Comparison of ENCODE assay signal across 8 mouse cellular contexts in the genomic region with DNA sequence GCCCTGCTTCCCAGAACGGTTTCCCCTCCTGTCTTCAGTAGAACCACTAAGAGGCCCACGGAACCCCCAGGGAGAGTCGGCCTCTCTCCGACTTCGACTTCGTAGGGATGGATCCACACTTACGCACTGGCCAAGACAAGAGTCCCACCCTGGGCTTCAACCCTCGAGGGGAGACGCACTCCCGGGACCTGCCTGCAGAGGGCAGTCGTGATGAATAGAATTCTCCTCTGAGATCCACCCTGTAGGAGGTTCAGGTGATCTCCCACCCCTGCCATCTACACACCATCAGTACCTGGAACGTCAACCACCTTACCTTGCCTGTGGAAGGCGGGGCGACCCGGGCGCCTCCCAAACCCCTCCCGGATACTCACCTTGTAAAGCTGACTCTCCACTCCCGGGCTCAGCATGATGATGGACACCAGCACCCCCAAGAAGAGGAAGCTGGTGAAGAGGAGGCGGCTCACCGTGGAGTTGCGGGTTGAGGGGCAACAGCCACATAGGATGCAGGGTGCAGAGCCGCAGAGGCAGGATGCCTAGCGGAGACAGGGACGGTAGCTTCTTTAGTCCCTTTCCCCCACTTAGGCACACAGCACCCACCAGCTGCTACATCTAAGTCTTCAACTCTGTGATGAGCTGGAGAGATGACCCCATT. TPM values are rescaled to one million over a fixed set of nuclear protein-coding genes. Genes with fewer than 3 reads are reported as not detected.
DNase-seq lines count a peak whose midpoint lies in the region; ATAC-seq lines count a peak whose summit lies in the region.

No protein-coding gene starts in this region.

- H3K36me3 ChIP-seq in liver, embryonic 11.5 days (ENCODE audit: control insufficient read depth, insufficient read depth, low read length) = no peaks in the 10 kb centered on the region
- H3K36me3 ChIP-seq in neural tube, embryonic 12.5 days = peaks cover 31% of the 10 kb centered on the region

- no peak overlapping the region for H3K4me3 ChIP-seq in liver, embryonic 11.5 days (ENCODE audit: low read depth, low read length)
- no peak overlapping the region for H3K4me3 ChIP-seq in neural tube, embryonic 12.5 days

- peaks cover 15% of the 10 kb centered on the region for H3K27me3 ChIP-seq in liver, embryonic 11.5 days (replicated peaks; ENCODE audit: control insufficient read depth, insufficient read depth, low read length)
- H3K27me3 ChIP-seq in neural tube, embryonic 12.5 days (replicated peaks) = no peaks in the 10 kb centered on the region

- no peak overlapping the region for H3K4me2 ChIP-seq in liver, embryonic 11.5 days
- peak overlapping the region; percentile 28 for H3K4me2 ChIP-seq in neural tube, embryonic 12.5 days (replicated peaks)

- WGBS in liver, embryonic 11.5 days = 16% methylated on average over 24 of the region's 24 CpGs
- WGBS in neural tube, embryonic 12.5 days = 22% methylated on average over 24 of the region's 24 CpGs

- no peak; the same call in 1 of the 2 replicates for ATAC-seq in liver, embryonic 11.5 days (replicated peaks; ENCODE audit: low FRiP score)
- peak; percentile 17; the same call in 1 of the 2 replicates for ATAC-seq in neural tube, embryonic 12.5 days (ENCODE audit: low FRiP score, low read depth)

- no peak overlapping the region for H3K27ac ChIP-seq in liver, embryonic 11.5 days (ENCODE audit: low read depth, low read length)
- H3K27ac ChIP-seq in neural tube, embryonic 12.5 days = no peak overlapping the region

- peaks cover 8% of the 10 kb centered on the region for H3K4me1 ChIP-seq in liver, embryonic 11.5 days (replicated peaks; ENCODE audit: control insufficient read depth, insufficient read depth, low read length)
- peaks cover 13% of the 10 kb centered on the region for H3K4me1 ChIP-seq in neural tube, embryonic 12.5 days

- DNase-seq in 3134 (ENCODE audit: extremely low read depth, insufficient read length, low spot score) = peak; percentile 46
- DNase-seq in MEL-GATA-1-ER (ENCODE audit: extremely low read depth, low read depth) = peak; percentile 32
- DNase-seq in cerebellum, postnatal 36 days = peak; percentile 78 to 82
- DNase-seq in frontal cortex, postnatal 36 days (ENCODE audit: low spot score in 2 of 2) = peak; percentile 65 to 71
- DNase-seq in kidney, adult 8-10 months = peak; percentile 40 to 73
- peak; percentile 63 for DNase-seq in liver, embryonic 11.5 days (ENCODE audit: low spot score)
- DNase-seq in thymus, postnatal 0 days (ENCODE audit: low spot score) = peak; percentile 48

- no peak overlapping the region for H3K9ac ChIP-seq in liver, embryonic 11.5 days (ENCODE audit: low read depth, low read length)
- H3K9ac ChIP-seq in neural tube, embryonic 12.5 days = 0 out of 2 replicates have a peak overlapping the region, but pooled peaks have one; percentile 13

- no peaks in the 10 kb centered on the region for H3K9me3 ChIP-seq in liver, embryonic 11.5 days (ENCODE audit: control insufficient read depth, low read length)
- no peaks in the 10 kb centered on the region for H3K9me3 ChIP-seq in neural tube, embryonic 12.5 days

RNA-seq across cellular contexts. Expression of a gene that starts 14.2 kb away (rescaled TPM):
- 6.1 and 6.8 TPM in 2 replicates for polyA plus RNA-seq in liver, embryonic 11.5 days (2014; fragmentation: Nextera tagmentation; extraction: Ambion mirVana)
- 61.3 and 71.6 TPM in 2 replicates for polyA plus RNA-seq in neural tube, embryonic 12.5 days (2016; fragmentation: Nextera tagmentation; extraction: Ambion mirVana)
- 8.3 and 9.4 TPM in 2 replicates for polyA plus RNA-seq in thymus, postnatal 0 days (2015; fragmentation: Nextera tagmentation; extraction: Ambion mirVana)

RNA-seq across cellular contexts. Expression of a gene that starts 42.6 kb away (rescaled TPM):
- not detected in 2 replicates for polyA plus RNA-seq in liver, embryonic 11.5 days (2014; fragmentation: Nextera tagmentation; extraction: Ambion mirVana)
- not detected in 2 replicates for polyA plus RNA-seq in neural tube, embryonic 12.5 days (2016; fragmentation: Nextera tagmentation; extraction: Ambion mirVana)
- 0.05 TPM in 1 of 2 replicates, not detected in the other for polyA plus RNA-seq in thymus, postnatal 0 days (2015; fragmentation: Nextera tagmentation; extraction: Ambion mirVana)

RNA-seq across cellular contexts. Expression of a gene that starts 43.6 kb away (rescaled TPM):
- polyA plus RNA-seq in liver, embryonic 11.5 days (2014; fragmentation: Nextera tagmentation; extraction: Ambion mirVana) = 5.0 and 6.4 TPM in 2 replicates
- 49.1 and 54.7 TPM in 2 replicates for polyA plus RNA-seq in neural tube, embryonic 12.5 days (2016; fragmentation: Nextera tagmentation; extraction: Ambion mirVana)
- 2.9 and 3.1 TPM in 2 replicates for polyA plus RNA-seq in thymus, postnatal 0 days (2015; fragmentation: Nextera tagmentation; extraction: Ambion mirVana)

RNA-seq across cellular contexts. Expression of a gene that starts 43.6 kb away (rescaled TPM):
- polyA plus RNA-seq in liver, embryonic 11.5 days (2014; fragmentation: Nextera tagmentation; extraction: Ambion mirVana) = not detected in 2 replicates
- polyA plus RNA-seq in neural tube, embryonic 12.5 days (2016; fragmentation: Nextera tagmentation; extraction: Ambion mirVana) = 0.59 TPM in 1 of 2 replicates, not detected in the other
- not detected in 2 replicates for polyA plus RNA-seq in thymus, postnatal 0 days (2015; fragmentation: Nextera tagmentation; extraction: Ambion mirVana)
